Mouse (Mus musculus) liver, adult 2 months (tissue): ENCODE data around the gene Mfsd11.

Experiments used
- CTCF ChIP-seq: fragments of 200-500 bp; IDR thresholded peaks from 2 replicates; pipeline ENCODE4 v1.5.1; 2011; ENCODE audit warnings: low read depth, low read length, control low read depth
- POLR2A ChIP-seq: fragments of 200-500 bp; IDR thresholded peaks from 2 replicates; pipeline ENCODE4 v1.6.1; 2011; ENCODE audit warnings: low read length, control low read depth; ENCODE audit not compliant: insufficient read depth; ENCODE audit errors: extremely low read depth

DNA sequence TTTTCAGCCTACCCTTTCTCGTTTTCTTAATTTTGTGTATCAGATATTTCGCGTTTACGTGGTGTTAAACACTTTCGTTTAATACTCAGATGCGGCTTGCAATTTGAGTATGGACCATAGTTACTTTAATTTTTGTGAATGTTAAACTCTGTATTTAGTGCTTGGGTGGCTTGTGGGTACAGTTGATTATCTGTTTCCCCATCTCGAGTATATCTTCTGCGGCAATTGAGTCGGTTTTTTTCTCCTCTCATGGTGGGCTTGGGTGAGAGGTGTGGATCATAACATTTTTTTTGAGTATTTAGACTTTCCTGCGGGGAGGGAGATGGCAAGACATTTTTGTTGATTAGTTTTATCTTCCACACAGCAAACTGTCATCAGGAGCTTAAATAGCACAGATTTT lies 2.0 kb downstream of the Mfsd11 start:
- TF ChIP-seq CTCF = no peak
- TF ChIP-seq POLR2A = no peak
